Mouse (Mus musculus): ENCODE measurements around the gene Col15a1. TPM values are rescaled to one million over a fixed set of nuclear protein-coding genes. Genes with fewer than 3 reads are reported as not detected.
A peak's percentile ranks its signal among the peaks of the same experiment; 100 is the strongest.

The Col15a1 gene
- total and polyA plus RNA-seq, 2 experiments from 2014 or later: 3.8 to 8.2 TPM

DNA sequence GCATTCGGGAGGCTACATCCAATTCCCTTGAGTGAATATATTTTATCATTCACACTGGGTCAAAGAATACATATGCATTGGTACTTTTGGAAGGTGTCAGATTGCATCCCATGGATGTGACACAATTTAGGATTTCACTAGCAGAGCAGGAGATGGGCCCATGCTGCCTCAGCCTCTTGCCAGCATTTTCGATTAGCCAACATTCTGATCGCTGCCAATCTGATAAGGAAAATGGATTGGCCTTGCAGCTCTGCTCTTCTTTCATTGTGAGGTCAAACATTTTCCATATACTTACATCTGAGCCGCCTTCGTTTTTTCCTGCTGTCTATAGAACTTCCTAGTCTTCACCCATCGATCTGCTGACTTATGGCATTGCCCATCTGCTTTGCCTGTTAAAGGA is 31.2 kb downstream of the Col15a1 start:
- peaks cover 8% of the 10 kb centered on the region for H3K4me1 ChIP-seq (ENCODE audit: insufficient read depth, low read length)
- WGBS: 78% methylated on average over 6 of the region's 6 CpGs
- no peak overlapping the region for H3K9ac ChIP-seq (replicated peaks; ENCODE audit: low read length, poor library complexity, severe bottlenecking)
- DNase-seq (ENCODE audit: low spot score) (no peak), ATAC-seq (ENCODE audit: low FRiP score) (no peak)
- TF ChIP-seq CTCF (IDR thresholded peaks at IDR 0.05): no peak
- H3K36me3 ChIP-seq (ENCODE audit: insufficient read depth, low read length): no peaks in the 10 kb centered on the region
- no peaks in the 10 kb centered on the region for H3K9me3 ChIP-seq (ENCODE audit: low read length)
- H3K4me3 ChIP-seq (ENCODE audit: low read depth, low read length): no peak overlapping the region
- H3K27me3 ChIP-seq (ENCODE audit: insufficient read depth, low read length): no peaks in the 10 kb centered on the region
- no peak overlapping the region for H3K27ac ChIP-seq (ENCODE audit: low read depth, low read length)
- no peak overlapping the region for H3K4me2 ChIP-seq (ENCODE audit: low read depth, low read length, poor library complexity, severe bottlenecking)

DNA sequence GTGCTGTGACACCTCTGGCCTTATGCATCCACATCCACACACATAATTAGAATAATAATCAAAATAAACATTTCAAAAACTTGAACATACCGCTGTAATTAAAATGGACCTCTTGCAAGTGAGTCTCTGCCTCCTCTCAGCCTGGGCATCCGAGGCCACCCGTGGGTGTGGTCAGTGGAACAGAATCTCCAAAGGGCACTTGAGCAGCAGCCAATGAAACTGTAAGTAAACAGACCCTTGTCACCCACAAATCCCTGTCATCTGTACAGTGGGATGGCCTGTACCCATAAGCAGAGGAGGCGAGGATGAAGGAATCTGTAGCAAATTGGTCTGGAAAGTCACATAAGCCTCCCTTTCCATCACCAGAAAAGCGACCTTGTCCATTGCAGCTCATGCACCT is 32.9 kb downstream of the Col15a1 start:
- H3K27me3 ChIP-seq (ENCODE audit: insufficient read depth, low read length): no peaks in the 10 kb centered on the region
- 82% methylated on average over 5 of the region's 5 CpGs for WGBS
- H3K4me1 ChIP-seq (ENCODE audit: insufficient read depth, low read length): no peaks in the 10 kb centered on the region
- no peak overlapping the region for H3K9ac ChIP-seq (replicated peaks; ENCODE audit: low read length, poor library complexity, severe bottlenecking)
- ATAC-seq (ENCODE audit: low FRiP score): no peak
- H3K4me2 ChIP-seq (ENCODE audit: low read depth, low read length, poor library complexity, severe bottlenecking): no peak overlapping the region
- no peak for TF ChIP-seq CTCF (IDR thresholded peaks at IDR 0.05)
- no peak overlapping the region for H3K4me3 ChIP-seq (ENCODE audit: low read depth, low read length)
- H3K27ac ChIP-seq (ENCODE audit: low read depth, low read length): no peak overlapping the region
- no peaks in the 10 kb centered on the region for H3K9me3 ChIP-seq (ENCODE audit: low read length)
- no peaks in the 10 kb centered on the region for H3K36me3 ChIP-seq (ENCODE audit: insufficient read depth, low read length)
- no peak for DNase-seq (ENCODE audit: low spot score)

DNA sequence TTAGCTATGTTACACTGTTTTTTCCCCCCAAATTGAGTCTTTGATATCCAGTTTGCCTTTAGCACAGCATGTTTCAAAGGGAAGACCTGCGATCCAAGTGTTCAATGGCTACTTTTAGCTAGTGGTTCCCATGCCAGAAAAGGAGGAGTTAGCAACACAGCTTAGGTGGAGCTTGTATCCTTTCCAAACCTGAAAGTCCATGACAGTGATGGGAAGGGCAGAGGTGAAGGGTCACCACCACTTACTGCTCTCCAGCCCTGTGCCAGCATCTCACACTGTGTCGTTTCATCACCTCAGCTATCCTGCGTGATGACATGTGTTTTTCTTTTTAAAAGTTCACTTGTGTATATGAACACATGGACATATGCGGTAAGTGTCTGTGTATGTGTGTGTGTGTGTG is 34.2 kb downstream of the Col15a1 start:
- Histone ChIP-seq H3K36me3 (ENCODE audit: insufficient read depth, low read length) (no peaks in the 10 kb centered on the region), H3K9ac (replicated peaks; ENCODE audit: low read length, poor library complexity, severe bottlenecking) (no peak overlapping the region), H3K9me3 (ENCODE audit: low read length) (no peaks in the 10 kb centered on the region), H3K4me2 (ENCODE audit: low read depth, low read length, poor library complexity, severe bottlenecking) (no peak overlapping the region), H3K27ac (ENCODE audit: low read depth, low read length) (no peak overlapping the region), H3K27me3 (ENCODE audit: insufficient read depth, low read length) (no peaks in the 10 kb centered on the region), H3K4me3 (ENCODE audit: low read depth, low read length) (no peak overlapping the region), H3K4me1 (ENCODE audit: insufficient read depth, low read length) (no peaks in the 10 kb centered on the region)
- ATAC-seq (ENCODE audit: low FRiP score) (no peak), DNase-seq (ENCODE audit: low spot score) (no peak)
- no peak for TF ChIP-seq CTCF (IDR thresholded peaks at IDR 0.05)
- 86% methylated on average over 4 of the region's 4 CpGs for WGBS

DNA sequence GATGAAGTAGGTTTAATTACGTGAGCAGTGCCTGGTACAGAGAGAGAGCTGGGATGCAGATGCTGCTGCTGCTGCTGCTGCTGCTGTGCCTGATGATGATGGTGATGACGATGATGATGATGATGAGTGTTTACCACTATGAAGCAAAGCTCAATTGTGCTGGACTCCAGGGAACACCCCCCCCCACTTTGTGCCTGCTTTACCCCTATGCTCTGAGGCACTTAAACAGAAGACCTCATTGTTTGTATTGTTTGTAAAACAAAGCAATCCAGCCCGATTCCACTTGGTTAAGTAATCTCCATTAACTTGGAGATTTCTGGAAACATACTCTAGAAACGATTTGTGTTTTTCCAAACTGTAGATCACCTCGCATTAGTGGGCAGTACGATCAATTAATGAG is 36.7 kb downstream of the Col15a1 start:
- Histone ChIP-seq H3K27ac (ENCODE audit: low read depth, low read length) (no peak overlapping the region), H3K9ac (replicated peaks; ENCODE audit: low read length, poor library complexity, severe bottlenecking) (no peak overlapping the region), H3K36me3 (ENCODE audit: insufficient read depth, low read length) (no peaks in the 10 kb centered on the region), H3K27me3 (ENCODE audit: insufficient read depth, low read length) (no peaks in the 10 kb centered on the region), H3K4me1 (ENCODE audit: insufficient read depth, low read length) (no peaks in the 10 kb centered on the region), H3K4me2 (ENCODE audit: low read depth, low read length, poor library complexity, severe bottlenecking) (no peak overlapping the region), H3K9me3 (ENCODE audit: low read length) (no peaks in the 10 kb centered on the region), H3K4me3 (ENCODE audit: low read depth, low read length) (no peak overlapping the region)
- no peak for ATAC-seq (ENCODE audit: low FRiP score)
- DNase-seq (ENCODE audit: low spot score): no peak
- no peak for TF ChIP-seq CTCF (IDR thresholded peaks at IDR 0.05)
- WGBS: 68% methylated on average over 6 of the region's 6 CpGs

DNA sequence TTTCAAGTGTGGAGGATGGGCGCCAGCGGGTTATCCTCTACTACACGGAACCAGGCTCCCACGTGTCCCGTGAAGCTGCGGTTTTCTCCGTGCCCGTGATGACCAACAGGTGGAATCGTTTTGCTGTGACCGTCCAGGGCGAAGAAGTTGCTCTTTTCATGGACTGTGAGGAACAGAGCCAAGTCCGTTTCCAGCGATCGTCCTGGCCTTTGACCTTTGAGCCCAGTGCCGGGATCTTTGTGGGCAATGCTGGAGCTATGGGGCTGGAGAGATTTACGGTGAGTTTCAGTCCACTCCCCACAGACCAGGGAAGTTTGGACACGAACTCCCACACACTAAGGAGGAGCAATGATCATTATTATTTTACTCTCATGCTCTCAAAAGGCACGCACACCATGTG is 37.7 kb downstream of the Col15a1 start:
- 95% methylated on average over 18 of the region's 18 CpGs for WGBS
- Histone ChIP-seq H3K27ac (ENCODE audit: low read depth, low read length) (no peak overlapping the region), H3K36me3 (ENCODE audit: insufficient read depth, low read length) (no peaks in the 10 kb centered on the region), H3K9ac (replicated peaks; ENCODE audit: low read length, poor library complexity, severe bottlenecking) (no peak overlapping the region), H3K27me3 (ENCODE audit: insufficient read depth, low read length) (no peaks in the 10 kb centered on the region), H3K4me2 (ENCODE audit: low read depth, low read length, poor library complexity, severe bottlenecking) (no peak overlapping the region), H3K9me3 (ENCODE audit: low read length) (no peaks in the 10 kb centered on the region), H3K4me1 (ENCODE audit: insufficient read depth, low read length) (no peaks in the 10 kb centered on the region), H3K4me3 (ENCODE audit: low read depth, low read length) (no peak overlapping the region)
- TF ChIP-seq CTCF (IDR thresholded peaks at IDR 0.05): no peak
- ATAC-seq (ENCODE audit: low FRiP score) (no peak), DNase-seq (ENCODE audit: low spot score) (no peak)

DNA sequence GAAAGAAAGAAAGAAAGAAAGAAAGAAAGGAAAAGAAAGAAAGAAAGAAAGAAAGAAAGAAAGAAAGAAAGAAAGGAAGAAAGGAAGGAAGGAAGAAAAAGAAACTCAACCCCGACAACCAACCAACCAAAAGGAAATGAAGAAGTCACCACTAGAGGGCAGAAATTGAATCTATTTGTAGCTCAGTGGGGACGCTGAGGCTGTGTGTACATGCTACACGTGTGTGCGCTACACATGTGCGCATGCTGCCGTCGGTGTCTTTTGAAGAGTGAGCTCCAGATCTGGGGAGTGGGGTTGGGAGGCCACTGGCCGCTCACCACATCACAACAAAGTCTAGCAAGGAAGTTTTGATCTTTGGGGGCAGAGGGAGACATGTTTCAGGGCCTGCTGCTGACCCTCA is 38.9 kb downstream of the Col15a1 start:
- no peaks in the 10 kb centered on the region for H3K4me1 ChIP-seq (ENCODE audit: insufficient read depth, low read length)
- no peaks in the 10 kb centered on the region for H3K27me3 ChIP-seq (ENCODE audit: insufficient read depth, low read length)
- H3K4me2 ChIP-seq (ENCODE audit: low read depth, low read length, poor library complexity, severe bottlenecking): no peak overlapping the region
- H3K27ac ChIP-seq (ENCODE audit: low read depth, low read length): no peak overlapping the region
- DNase-seq (ENCODE audit: low spot score) (peak; percentile 76), ATAC-seq (ENCODE audit: low FRiP score) (no peak)
- H3K9ac ChIP-seq (replicated peaks; ENCODE audit: low read length, poor library complexity, severe bottlenecking): no peak overlapping the region
- H3K9me3 ChIP-seq (ENCODE audit: low read length): no peaks in the 10 kb centered on the region
- peak; percentile 72 for TF ChIP-seq CTCF (IDR thresholded peaks at IDR 0.05)
- H3K4me3 ChIP-seq (ENCODE audit: low read depth, low read length): no peak overlapping the region
- no peaks in the 10 kb centered on the region for H3K36me3 ChIP-seq (ENCODE audit: insufficient read depth, low read length)
- 60% methylated on average over 8 of the region's 8 CpGs for WGBS
